Mouse (Mus musculus): ENCODE measurements at regions not wholly inside any gene's neighbourhood (a gene's known extent, or its start where the extent isn't known, plus 50 kb on each side); places are given as distances from the start of the nearest gene placed in this dataset.

- Histone ChIP-seq H3K36me3 (ENCODE audit: control insufficient read depth in 1 of 2, insufficient read depth in 2 of 2, low read length in 2 of 2) (no peaks in the 10 kb centered on the region), H3K4me3 (ENCODE audit: control insufficient read depth in 1 of 2, insufficient read depth in 1 of 2, low read depth in 2 of 2, low read length in 2 of 2) (no peak overlapping the region), H3K79me2 (ENCODE audit: control insufficient read depth, insufficient read depth, low read length, poor library complexity) (no peaks in the 10 kb centered on the region), H3K9me3 (replicated peaks; ENCODE audit: insufficient read depth, low read length) (no peaks in the 10 kb centered on the region), H3K27me3 (ENCODE audit: control insufficient read depth in 1 of 2, insufficient read depth in 2 of 2, low read length in 2 of 2) (no peaks in the 10 kb centered on the region), H3K4me1 (ENCODE audit: control insufficient read depth in 1 of 2, insufficient read depth in 2 of 2, low read length in 2 of 2) (no peaks in the 10 kb centered on the region), H3K27ac (ENCODE audit: control insufficient read depth, low read depth, low read length) (no peak overlapping the region), H3K9ac (ENCODE audit: control insufficient read depth, low read depth, low read length, poor library complexity, severe bottlenecking) (no peak overlapping the region)
- DNase-seq (ENCODE audit: low read depth, low spot score), result no peak
- TF ChIP-seq RAD21 (IDR thresholded peaks at IDR 0.05; ENCODE audit: low read depth, low read length) (no peak), MEF2A (IDR thresholded peaks at IDR 0.05; ENCODE audit: extremely low read depth, insufficient replicate concordance, low read depth, low read length, poor library complexity, severe bottlenecking) (no peak), MYB (IDR thresholded peaks at IDR 0.05; ENCODE audit: low read depth, low read length) (no peak), SIN3A (IDR thresholded peaks at IDR 0.05; ENCODE audit: low read length) (no peak), ZKSCAN1 (IDR thresholded peaks at IDR 0.05; ENCODE audit: low read depth, low read length) (no peak), MAFK (IDR thresholded peaks at IDR 0.05; ENCODE audit: borderline replicate concordance, low read depth, low read length) (no peak), TBP (IDR thresholded peaks at IDR 0.05; ENCODE audit: low read depth, low read length) (no peak), CTCF (IDR thresholded peaks at IDR 0.05 in 2 of 3, conservative IDR thresholded peaks at IDR 0.05 in 1 of 3; ENCODE audit: control insufficient read depth in 1 of 3, insufficient read depth in 1 of 3, low read depth in 2 of 3, low read length in 3 of 3, poor library complexity in 1 of 3, severe bottlenecking in 1 of 3) (no peak), ZC3H11A (IDR thresholded peaks at IDR 0.05; ENCODE audit: low read depth, low read length) (no peak), TCF12 (IDR thresholded peaks at IDR 0.05; ENCODE audit: low read depth, low read length) (no peak), EP300 (IDR thresholded peaks at IDR 0.05; ENCODE audit: low read depth in 1 of 2, low read length in 2 of 2) (no peak)
Observed at GRCm38 (mm10) chr12:106174070-106174980, 164.3 kb downstream of the Vrk1 start.

DNA sequence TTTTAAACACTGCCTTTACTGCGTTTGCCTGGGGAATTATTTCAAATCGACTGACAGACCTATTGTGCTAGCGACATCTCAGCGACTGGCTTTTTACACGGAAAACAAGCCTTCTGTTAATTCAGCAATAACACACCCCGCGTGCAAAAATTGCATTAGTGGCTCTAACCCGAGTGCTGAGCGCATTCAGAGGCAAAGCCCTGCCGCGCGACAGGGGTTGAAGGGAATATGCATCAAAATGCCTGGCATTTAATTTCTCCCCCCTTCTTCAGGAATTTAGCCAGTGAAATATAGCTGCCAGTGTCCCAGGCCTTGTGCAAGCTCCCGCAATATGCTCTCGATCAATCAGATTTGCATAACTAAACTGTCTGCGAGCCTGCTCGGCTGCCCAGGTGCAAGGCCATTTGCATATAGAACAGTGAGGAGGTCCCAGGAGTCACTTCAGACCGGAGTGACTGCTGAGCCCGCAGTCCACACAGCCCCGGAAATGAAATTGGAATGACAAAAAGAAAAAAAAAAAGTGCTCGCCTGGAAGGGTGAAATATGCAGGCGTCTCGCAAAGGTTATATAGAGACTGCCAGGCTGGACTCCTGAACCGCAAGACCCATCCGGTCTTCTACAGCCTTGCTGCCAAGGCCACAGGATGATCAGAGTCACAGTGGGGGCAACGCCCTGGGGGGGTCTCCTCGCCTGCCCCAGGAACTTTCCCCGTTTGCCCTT lies 165.1 kb downstream of the Vrk1 start:
- H3K4me1 ChIP-seq (ENCODE audit: control insufficient read depth in 1 of 2, insufficient read depth in 2 of 2, low read length in 2 of 2), result no peaks in the 10 kb centered on the region
- no peaks in the 10 kb centered on the region for H3K9me3 ChIP-seq (replicated peaks; ENCODE audit: insufficient read depth, low read length)
- no peaks in the 10 kb centered on the region for H3K27me3 ChIP-seq (ENCODE audit: control insufficient read depth in 1 of 2, insufficient read depth in 2 of 2, low read length in 2 of 2)
- H3K9ac ChIP-seq (ENCODE audit: control insufficient read depth, low read depth, low read length, poor library complexity, severe bottlenecking), result no peak overlapping the region
- DNase-seq (ENCODE audit: low read depth, low spot score), result no peak
- H3K4me3 ChIP-seq (ENCODE audit: control insufficient read depth in 1 of 2, insufficient read depth in 1 of 2, low read depth in 2 of 2, low read length in 2 of 2), result no peak overlapping the region
- H3K27ac ChIP-seq (ENCODE audit: control insufficient read depth, low read depth, low read length), result no peak overlapping the region
- TF ChIP-seq USF2 (IDR thresholded peaks at IDR 0.05; ENCODE audit: borderline replicate concordance in 1 of 2, insufficient read depth in 1 of 2, low read depth in 1 of 2, low read length in 2 of 2) (no peak), BHLHE40 (IDR thresholded peaks at IDR 0.05; ENCODE audit: borderline replicate concordance, low read depth, low read length) (no peak), EP300 (IDR thresholded peaks at IDR 0.05; ENCODE audit: low read depth in 1 of 2, low read length in 2 of 2) (no peak), HCFC1 (IDR thresholded peaks at IDR 0.05; ENCODE audit: low read depth, low read length) (no peak), TAL1 (IDR thresholded peaks at IDR 0.05; ENCODE audit: low read length) (no peak), MEF2A (IDR thresholded peaks at IDR 0.05; ENCODE audit: extremely low read depth, insufficient replicate concordance, low read depth, low read length, poor library complexity, severe bottlenecking) (no peak)
- H3K36me3 ChIP-seq (ENCODE audit: control insufficient read depth in 1 of 2, insufficient read depth in 2 of 2, low read length in 2 of 2), result no peaks in the 10 kb centered on the region
- no peaks in the 10 kb centered on the region for H3K79me2 ChIP-seq (ENCODE audit: control insufficient read depth, insufficient read depth, low read length, poor library complexity)
